Mouse (Mus musculus): ENCODE results near the gene Pstpip1. TPM values are rescaled to one million over a fixed set of nuclear protein-coding genes. Genes with fewer than 3 reads are reported as not detected.

The Pstpip1 gene
- 138 and 156 TPM in 2 replicates for polyA plus RNA-seq (2012)

GRCm38 (mm10) chr9:56089778-56090520 is at the start of gene Pstpip1:
Gene Pstpip1, plus strand, starts transcription at chr9:56089962.

GRCm38 (mm10) chr9:56041372-56042180 is 48.2 kb upstream of the Pstpip1 start, which contains the start of gene Rcn2:
Gene Rcn2, plus strand, starts transcription at chr9:56041845.

GRCm38 (mm10) chr9:56165377-56165776 is 75.6 kb downstream of the Pstpip1 start, which contains the start of gene Tspan3:
Gene Tspan3, minus strand, starts transcription at chr9:56165477.

Other genes with a start within 250 kb of the Pstpip1 start
- 0.26 and 0.32 TPM in 2 replicates for gene Scaper, start 151.8 kb upstream of the Pstpip1 start, polyA plus RNA-seq (2012)
- gene 4930563M21Rik, start 79.4 kb upstream of the Pstpip1 start, polyA plus RNA-seq (2012): not detected in 2 replicates
- gene Rcn2, start 48.1 kb upstream of the Pstpip1 start, polyA plus RNA-seq (2012): 39.8 and 45.6 TPM in 2 replicates
- gene Tspan3, start 75.5 kb downstream of the Pstpip1 start, polyA plus RNA-seq (2012): 10.8 and 14.0 TPM in 2 replicates

Data from megakaryocyte-erythroid progenitor cell, adult 5 weeks (primary cell).